In genomic region chr10:117431850-117432249, GRCm38 (mm10) we compare ENCODE assay signal across 8 mouse cellular contexts. TPM values are rescaled to one million over a fixed set of nuclear protein-coding genes. Genes with fewer than 3 reads are reported as not detected.
DNase-seq lines count a peak whose midpoint lies in the region; ATAC-seq lines count a peak whose summit lies in the region.
"Had no signal": no experiment of that assay in that cellular context is flagged by ENCODE, and none has a peak within 500 bp of the region (broad histone marks: within the 10 kb centered on the region; RNA-seq: fewer than 3 reads in every experiment).

No protein-coding gene starts in this region.

- ATAC-seq in hindbrain, embryonic 12.5 days (ENCODE audit: low FRiP score) = no peak
- ATAC-seq in embryonic facial prominence, embryonic 14.5 days (ENCODE audit: low read depth) = no peak
- no peak for ATAC-seq in liver, embryonic 15.5 days (ENCODE audit: insufficient read depth)

- no peak overlapping the region for H3K9ac ChIP-seq in hindbrain, embryonic 12.5 days
- no peak overlapping the region for H3K9ac ChIP-seq in embryonic facial prominence, embryonic 14.5 days (ENCODE audit: low read depth, low read length)
- no peak overlapping the region for H3K9ac ChIP-seq in liver, embryonic 15.5 days
- H3K9ac ChIP-seq: liver, embryonic 14.5 days had no signal

- no peak for DNase-seq in hindbrain, embryonic 10.5 days (ENCODE audit: low spot score)
- peak; percentile 91 for DNase-seq in 3T3-L1 (ENCODE audit: low read depth, low spot score)
- DNase-seq in embryonic facial prominence, embryonic 14.5 days (ENCODE audit: low spot score) = no peak
- no peak for DNase-seq in spleen, postnatal 14 days (ENCODE audit: low spot score in 2 of 2)
- no peak for DNase-seq in right cerebral cortex, adult 18-20 months

- H3K4me3 ChIP-seq in hindbrain, embryonic 12.5 days = no peak overlapping the region
- H3K4me3 ChIP-seq in hindbrain, embryonic 10.5 days = no peak overlapping the region
- H3K4me3 ChIP-seq in embryonic facial prominence, embryonic 14.5 days (ENCODE audit: low read depth, low read length) = peak overlapping the region; percentile 22; the same call in 1 of the 2 replicates
- H3K4me3 ChIP-seq in liver, embryonic 15.5 days (replicated peaks) = no peak overlapping the region

- no peaks in the 10 kb centered on the region for H3K9me3 ChIP-seq in hindbrain, embryonic 12.5 days (replicated peaks)
- no peaks in the 10 kb centered on the region for H3K9me3 ChIP-seq in hindbrain, embryonic 10.5 days
- H3K9me3 ChIP-seq in embryonic facial prominence, embryonic 14.5 days (ENCODE audit: control insufficient read depth, low read length) = no peaks in the 10 kb centered on the region
- H3K9me3 ChIP-seq in liver, embryonic 15.5 days (replicated peaks) = no peaks in the 10 kb centered on the region

- peaks cover 15% of the 10 kb centered on the region for H3K27me3 ChIP-seq in hindbrain, embryonic 12.5 days
- peaks cover 46% of the 10 kb centered on the region for H3K27me3 ChIP-seq in hindbrain, embryonic 10.5 days (ENCODE audit: insufficient read depth, poor library complexity, severe bottlenecking)
- H3K27me3 ChIP-seq in embryonic facial prominence, embryonic 14.5 days (replicated peaks; ENCODE audit: control insufficient read depth, insufficient read depth, low read length) = peaks cover 4% of the 10 kb centered on the region; the same call in 1 of the 2 replicates
- H3K27me3 ChIP-seq in liver, embryonic 15.5 days = 0 out of 2 replicates have a peak, but pooled peaks cover 3% of the 10 kb centered on the region

- H3K36me3 ChIP-seq in hindbrain, embryonic 12.5 days = no peaks in the 10 kb centered on the region
- H3K36me3 ChIP-seq in hindbrain, embryonic 10.5 days = no peaks in the 10 kb centered on the region
- no peaks in the 10 kb centered on the region for H3K36me3 ChIP-seq in embryonic facial prominence, embryonic 14.5 days (ENCODE audit: control insufficient read depth, insufficient read depth, low read length)
- no peaks in the 10 kb centered on the region for H3K36me3 ChIP-seq in liver, embryonic 15.5 days (replicated peaks)

- peaks cover 17% of the 10 kb centered on the region for H3K4me1 ChIP-seq in hindbrain, embryonic 12.5 days
- H3K4me1 ChIP-seq in hindbrain, embryonic 10.5 days (replicated peaks) = peaks cover 24% of the 10 kb centered on the region
- peaks cover 7% of the 10 kb centered on the region for H3K4me1 ChIP-seq in embryonic facial prominence, embryonic 14.5 days (ENCODE audit: control insufficient read depth, insufficient read depth, low read length)
- H3K4me1 ChIP-seq in liver, embryonic 15.5 days (replicated peaks) = peaks cover 21% of the 10 kb centered on the region

- peak overlapping the region; percentile 38; the same call in 1 of the 2 replicates for H3K4me2 ChIP-seq in hindbrain, embryonic 12.5 days (replicated peaks)
- peak overlapping the region; percentile 47 for H3K4me2 ChIP-seq in embryonic facial prominence, embryonic 14.5 days (ENCODE audit: low read depth, low read length)
- H3K4me2 ChIP-seq in liver, embryonic 15.5 days = peak overlapping the region; percentile 52; the same call in 1 of the 2 replicates

- WGBS in hindbrain, embryonic 12.5 days = 74% methylated on average over 12 of the region's 12 CpGs
- WGBS in hindbrain, embryonic 10.5 days = 74% methylated on average over 12 of the region's 12 CpGs
- WGBS in embryonic facial prominence, embryonic 14.5 days = 74% methylated on average over 12 of the region's 12 CpGs
- 60% methylated on average over 12 of the region's 12 CpGs for WGBS in liver, embryonic 15.5 days (ENCODE audit: insufficient replicate concordance)

- H3K27ac ChIP-seq in hindbrain, embryonic 12.5 days = no peak overlapping the region
- H3K27ac ChIP-seq in hindbrain, embryonic 10.5 days = no peak overlapping the region
- H3K27ac ChIP-seq in embryonic facial prominence, embryonic 14.5 days (replicated peaks; ENCODE audit: low read depth, low read length) = no peak overlapping the region
- H3K27ac ChIP-seq in liver, embryonic 15.5 days (replicated peaks) = no peak overlapping the region
- H3K27ac ChIP-seq: liver, embryonic 14.5 days had no signal

RNA-seq across cellular contexts. Expression of gene Cpsf6, which starts 52.0 kb away (rescaled TPM):
- 231 and 248 TPM in 2 replicates for polyA plus RNA-seq in hindbrain, embryonic 12.5 days (2016; fragmentation: Nextera tagmentation; extraction: Ambion mirVana)
- polyA plus RNA-seq in hindbrain, embryonic 10.5 days (2016; fragmentation: Nextera tagmentation; extraction: Ambion mirVana) = 188 and 221 TPM in 2 replicates
- polyA plus RNA-seq in embryonic facial prominence, embryonic 14.5 days (2014; fragmentation: Nextera tagmentation; extraction: Ambion mirVana) = 125 and 146 TPM in 2 replicates
- polyA plus RNA-seq in liver, embryonic 15.5 days (2015; fragmentation: Nextera tagmentation; extraction: Ambion mirVana) = 50.2 and 51.3 TPM in 2 replicates
